Mouse (Mus musculus): Measurements from ENCODE around the gene She. TPM values are rescaled to one million over a fixed set of nuclear protein-coding genes. Genes with fewer than 3 reads are reported as not detected.

The She gene
- polyA plus RNA-seq, 1 experiment = not detected

GRCm38 (mm10) chr3:89800774-89801506 is 30.2 kb upstream of the She start:
- no peaks in the 10 kb centered on the region for H3K79me2 ChIP-seq (ENCODE audit: control insufficient read depth, insufficient read depth)
- H3ac ChIP-seq (ENCODE audit: control insufficient read depth, insufficient read length, low read depth) = no peak overlapping the region
- no peaks in the 10 kb centered on the region for H3K36me3 ChIP-seq (ENCODE audit: control insufficient read depth, insufficient read depth)
- H3K4me3 ChIP-seq (ENCODE audit: insufficient read depth, poor library complexity, severe bottlenecking) = no peak overlapping the region
- TF ChIP-seq USF1 (IDR thresholded peaks at IDR 0.05; ENCODE audit: low read depth) (no peak), MYOG (IDR thresholded peaks at IDR 0.05; ENCODE audit: control insufficient read depth, extremely low read depth, insufficient read length) (no peak), MAX (IDR thresholded peaks at IDR 0.05) (no peak), FOSL1 (IDR thresholded peaks at IDR 0.05; ENCODE audit: insufficient read depth, low read length, poor library complexity, severe bottlenecking) (no peak), MYOD1 (IDR thresholded peaks at IDR 0.05; ENCODE audit: control insufficient read depth, insufficient read length, low read depth) (no peak), CEBPB (IDR thresholded peaks at IDR 0.05; ENCODE audit: low read depth) (no peak), CTCF (IDR thresholded peaks at IDR 0.05; ENCODE audit: control insufficient read depth, insufficient read depth, insufficient read length) (no peak)
- H3K27me3 ChIP-seq (ENCODE audit: control insufficient read depth, insufficient read depth, insufficient read length) = peaks cover 4% of the 10 kb centered on the region
- H3K79me3 ChIP-seq (ENCODE audit: low read depth) = no peaks in the 10 kb centered on the region

GRCm38 (mm10) chr3:89801507-89801847 is 29.7 kb upstream of the She start:
- Histone ChIP-seq H3ac (ENCODE audit: control insufficient read depth, insufficient read length, low read depth) (no peak overlapping the region), H3K36me3 (ENCODE audit: control insufficient read depth, insufficient read depth) (no peaks in the 10 kb centered on the region), H3K79me3 (ENCODE audit: low read depth) (no peaks in the 10 kb centered on the region), H3K79me2 (ENCODE audit: control insufficient read depth, insufficient read depth) (no peaks in the 10 kb centered on the region), H3K4me3 (ENCODE audit: insufficient read depth, poor library complexity, severe bottlenecking) (no peak overlapping the region), H3K27me3 (ENCODE audit: control insufficient read depth, insufficient read depth, insufficient read length) (peaks cover 4% of the 10 kb centered on the region)
- TF ChIP-seq USF1 (IDR thresholded peaks at IDR 0.05; ENCODE audit: low read depth) (peak; percentile 33), MAX (IDR thresholded peaks at IDR 0.05) (no peak)

GRCm38 (mm10) chr3:89802876-89803275 is 28.3 kb upstream of the She start:
- no peaks in the 10 kb centered on the region for H3K36me3 ChIP-seq (ENCODE audit: control insufficient read depth, insufficient read depth)
- no peak overlapping the region for H3ac ChIP-seq (ENCODE audit: control insufficient read depth, insufficient read length, low read depth)
- no peak for TF ChIP-seq MYOG (IDR thresholded peaks at IDR 0.05; ENCODE audit: control insufficient read depth, extremely low read depth, insufficient read length)
- no peak for TF ChIP-seq FOSL1 (IDR thresholded peaks at IDR 0.05; ENCODE audit: insufficient read depth, low read length, poor library complexity, severe bottlenecking)
- no peak overlapping the region for H3K4me3 ChIP-seq (ENCODE audit: insufficient read depth, poor library complexity, severe bottlenecking)
- no peaks in the 10 kb centered on the region for H3K79me2 ChIP-seq (ENCODE audit: control insufficient read depth, insufficient read depth)
- H3K27me3 ChIP-seq (ENCODE audit: control insufficient read depth, insufficient read depth, insufficient read length) = peaks cover 4% of the 10 kb centered on the region
- H3K79me3 ChIP-seq (ENCODE audit: low read depth) = no peaks in the 10 kb centered on the region

- Histone ChIP-seq H3K36me3 (ENCODE audit: control insufficient read depth, insufficient read depth) (no peaks in the 10 kb centered on the region), H3K79me2 (ENCODE audit: control insufficient read depth, insufficient read depth) (no peaks in the 10 kb centered on the region), H3K79me3 (ENCODE audit: low read depth) (no peaks in the 10 kb centered on the region), H3ac (ENCODE audit: control insufficient read depth, insufficient read length, low read depth) (no peak overlapping the region), H3K27me3 (ENCODE audit: control insufficient read depth, insufficient read depth, insufficient read length) (peaks cover 4% of the 10 kb centered on the region), H3K4me3 (ENCODE audit: insufficient read depth, poor library complexity, severe bottlenecking) (no peak overlapping the region)
- TF ChIP-seq FOSL1 (IDR thresholded peaks at IDR 0.05; ENCODE audit: insufficient read depth, low read length, poor library complexity, severe bottlenecking) = no peak
- no peak for TF ChIP-seq USF1 (IDR thresholded peaks at IDR 0.05; ENCODE audit: low read depth)
- no peak for TF ChIP-seq CTCF (IDR thresholded peaks at IDR 0.05; ENCODE audit: control insufficient read depth, insufficient read depth, insufficient read length)
- TF ChIP-seq MYOG (IDR thresholded peaks at IDR 0.05; ENCODE audit: control insufficient read depth, extremely low read depth, insufficient read length) = no peak
- TF ChIP-seq CEBPB (IDR thresholded peaks at IDR 0.05; ENCODE audit: low read depth) = no peak
- TF ChIP-seq MYOD1 (IDR thresholded peaks at IDR 0.05; ENCODE audit: control insufficient read depth, insufficient read length, low read depth) = no peak
- TF ChIP-seq MAX (IDR thresholded peaks at IDR 0.05) = no peak
These were observed 26.0 kb upstream of the She start for GRCm38 (mm10) chr3:89805179-89805578.

- Histone ChIP-seq H3ac (ENCODE audit: control insufficient read depth, insufficient read length, low read depth) (no peak overlapping the region), H3K79me2 (ENCODE audit: control insufficient read depth, insufficient read depth) (no peaks in the 10 kb centered on the region), H3K4me3 (ENCODE audit: insufficient read depth, poor library complexity, severe bottlenecking) (no peak overlapping the region), H3K36me3 (ENCODE audit: control insufficient read depth, insufficient read depth) (no peaks in the 10 kb centered on the region), H3K79me3 (ENCODE audit: low read depth) (no peaks in the 10 kb centered on the region), H3K27me3 (ENCODE audit: control insufficient read depth, insufficient read depth, insufficient read length) (peaks cover 4% of the 10 kb centered on the region)
- TF ChIP-seq MYOG (IDR thresholded peaks at IDR 0.05; ENCODE audit: control insufficient read depth, extremely low read depth, insufficient read length) (no peak), CTCF (IDR thresholded peaks at IDR 0.05; ENCODE audit: control insufficient read depth, insufficient read depth, insufficient read length) (no peak), FOSL1 (IDR thresholded peaks at IDR 0.05; ENCODE audit: insufficient read depth, low read length, poor library complexity, severe bottlenecking) (no peak), MAX (IDR thresholded peaks at IDR 0.05) (no peak), USF1 (IDR thresholded peaks at IDR 0.05; ENCODE audit: low read depth) (no peak), MYOD1 (IDR thresholded peaks at IDR 0.05; ENCODE audit: control insufficient read depth, insufficient read length, low read depth) (no peak), CEBPB (IDR thresholded peaks at IDR 0.05; ENCODE audit: low read depth) (no peak)
These were observed 24.4 kb upstream of the She start for GRCm38 (mm10) chr3:89806751-89807150.

- H3K36me3 ChIP-seq (ENCODE audit: control insufficient read depth, insufficient read depth) = no peaks in the 10 kb centered on the region
- peaks cover 5% of the 10 kb centered on the region for H3K27me3 ChIP-seq (ENCODE audit: control insufficient read depth, insufficient read depth, insufficient read length)
- H3K4me3 ChIP-seq (ENCODE audit: insufficient read depth, poor library complexity, severe bottlenecking) = no peak overlapping the region
- no peaks in the 10 kb centered on the region for H3K79me2 ChIP-seq (ENCODE audit: control insufficient read depth, insufficient read depth)
- no peak overlapping the region for H3ac ChIP-seq (ENCODE audit: control insufficient read depth, insufficient read length, low read depth)
- H3K79me3 ChIP-seq (ENCODE audit: low read depth) = no peaks in the 10 kb centered on the region
- no peak for TF ChIP-seq USF1 (IDR thresholded peaks at IDR 0.05; ENCODE audit: low read depth)
- no peak for TF ChIP-seq MAX (IDR thresholded peaks at IDR 0.05)
- TF ChIP-seq CEBPB (IDR thresholded peaks at IDR 0.05; ENCODE audit: low read depth) = no peak
- TF ChIP-seq MYOG (IDR thresholded peaks at IDR 0.05; ENCODE audit: control insufficient read depth, extremely low read depth, insufficient read length) = no peak
- TF ChIP-seq CTCF (IDR thresholded peaks at IDR 0.05; ENCODE audit: control insufficient read depth, insufficient read depth, insufficient read length) = no peak
- no peak for TF ChIP-seq FOSL1 (IDR thresholded peaks at IDR 0.05; ENCODE audit: insufficient read depth, low read length, poor library complexity, severe bottlenecking)
- no peak for TF ChIP-seq MYOD1 (IDR thresholded peaks at IDR 0.05; ENCODE audit: control insufficient read depth, insufficient read length, low read depth)
These were observed 24.0 kb upstream of the She start for GRCm38 (mm10) chr3:89807171-89807570.

Data from C2C12 (cell line).